Mouse (Mus musculus) retina, embryonic 14.5 days (tissue): ENCODE data around the gene Serbp1.

Experiments used
- DNase-seq: peaks from one replicate; pipeline ENCODE4 v3.0.0-alpha.2; 2015; ENCODE audit warnings: low spot score

Gene Serbp1

DNA sequence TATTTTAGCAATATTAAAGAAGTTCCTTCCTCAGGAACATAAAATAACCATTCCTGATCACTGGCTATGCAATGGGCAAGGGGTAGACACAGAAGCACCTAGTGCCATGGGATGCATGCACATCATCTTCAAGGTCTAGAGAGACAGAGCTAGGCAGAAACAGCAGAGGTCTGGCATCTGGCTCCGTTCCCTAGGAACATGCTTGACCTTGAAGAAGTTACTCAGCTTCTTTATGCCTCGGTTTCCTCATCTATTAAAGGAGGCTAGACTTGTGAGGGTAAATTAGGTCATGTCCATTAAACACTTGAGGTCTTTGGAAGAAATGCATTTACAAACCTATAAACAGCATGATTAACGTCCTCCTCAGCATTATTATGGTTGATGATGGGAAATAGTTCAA is 2.3 kb upstream of the Serbp1 start:
- DNase-seq: no peak

GRCm38 (mm10) chr6:67236491-67237234 is 1.3 kb upstream of the Serbp1 start:
- DNase-seq: no peak

DNA sequence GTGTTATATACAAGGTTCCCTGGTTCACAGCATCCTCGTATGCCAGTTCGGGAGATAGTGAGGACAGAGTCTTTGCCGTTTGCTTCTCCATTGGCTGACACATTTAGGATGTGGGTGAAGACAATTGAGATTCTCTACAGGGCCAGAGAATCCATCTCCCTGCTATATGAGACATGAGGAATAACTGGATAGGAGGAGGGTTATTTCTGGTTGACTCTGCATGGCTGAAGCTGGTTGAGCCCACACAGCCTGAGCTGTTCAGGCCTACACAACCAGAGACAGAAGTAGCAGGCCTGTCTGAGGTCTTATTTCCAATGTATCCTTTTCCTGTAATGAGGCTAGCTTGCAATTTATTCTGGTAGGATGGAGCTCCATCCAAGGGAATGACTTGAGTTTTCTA is 3.3 kb downstream of the Serbp1 start:
- DNase-seq: no peak

GRCm38 (mm10) chr6:67243765-67244420 is 5.9 kb downstream of the Serbp1 start:
- no peak for DNase-seq

DNA sequence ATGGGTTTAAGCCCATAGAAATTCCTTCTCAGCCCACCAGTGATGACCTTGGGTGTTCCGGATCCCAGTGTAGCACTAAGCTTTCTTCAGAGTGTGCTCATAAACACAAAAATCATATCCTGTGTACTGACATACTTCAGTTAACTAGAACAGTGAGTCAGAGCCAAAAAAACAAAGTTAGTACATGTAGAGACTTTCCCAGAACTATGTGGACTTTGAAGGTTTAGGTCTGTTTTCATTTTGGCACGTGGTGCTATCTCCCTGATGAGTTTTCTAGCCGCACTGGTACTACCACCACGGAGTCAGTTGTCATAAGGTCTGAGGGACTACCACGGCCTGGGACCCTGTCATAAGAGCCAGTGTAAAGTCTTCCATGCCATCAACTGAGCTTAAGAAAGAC is 6.5 kb downstream of the Serbp1 start:
- DNase-seq: no peak

DNA sequence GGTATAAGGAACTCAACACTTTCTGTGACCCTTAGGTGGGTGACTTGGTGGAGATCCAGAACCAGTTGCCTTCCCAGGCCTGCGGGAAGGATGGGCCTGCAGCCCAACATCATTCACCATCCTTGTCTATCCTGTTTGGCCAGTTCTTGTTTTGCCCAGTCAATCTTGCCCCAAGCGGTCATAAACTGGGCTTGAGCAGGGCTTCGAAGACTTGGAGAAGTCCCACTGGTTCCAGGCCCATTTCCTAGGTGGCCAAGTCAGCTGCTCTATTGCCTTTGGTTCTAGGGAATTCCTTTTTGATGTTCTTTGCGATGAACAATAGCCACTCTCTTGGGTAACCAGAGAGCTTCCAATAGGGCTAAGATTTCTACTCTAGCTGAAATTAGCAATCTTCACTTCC is 13.1 kb downstream of the Serbp1 start:
- DNase-seq: no peak

DNA sequence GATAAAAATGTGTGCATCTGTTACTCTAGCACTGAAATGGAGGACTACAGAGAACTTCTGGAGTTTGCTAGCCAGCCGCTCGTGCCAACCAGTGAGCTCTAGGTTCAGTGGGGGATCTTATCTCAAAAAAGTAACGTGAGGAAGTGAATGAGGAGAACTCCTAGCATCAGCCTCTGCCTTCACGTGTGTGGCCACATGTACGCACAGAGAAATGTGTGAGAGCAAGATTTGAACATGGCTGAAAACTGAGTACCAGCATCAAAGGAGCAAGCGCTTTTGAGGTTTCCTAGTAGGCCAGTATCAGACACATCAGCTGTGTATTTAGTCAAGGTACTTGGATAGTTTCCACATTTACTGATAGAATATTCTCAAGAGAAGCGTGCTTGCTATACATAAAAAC is 27.0 kb downstream of the Serbp1 start:
- DNase-seq: no peak

DNA sequence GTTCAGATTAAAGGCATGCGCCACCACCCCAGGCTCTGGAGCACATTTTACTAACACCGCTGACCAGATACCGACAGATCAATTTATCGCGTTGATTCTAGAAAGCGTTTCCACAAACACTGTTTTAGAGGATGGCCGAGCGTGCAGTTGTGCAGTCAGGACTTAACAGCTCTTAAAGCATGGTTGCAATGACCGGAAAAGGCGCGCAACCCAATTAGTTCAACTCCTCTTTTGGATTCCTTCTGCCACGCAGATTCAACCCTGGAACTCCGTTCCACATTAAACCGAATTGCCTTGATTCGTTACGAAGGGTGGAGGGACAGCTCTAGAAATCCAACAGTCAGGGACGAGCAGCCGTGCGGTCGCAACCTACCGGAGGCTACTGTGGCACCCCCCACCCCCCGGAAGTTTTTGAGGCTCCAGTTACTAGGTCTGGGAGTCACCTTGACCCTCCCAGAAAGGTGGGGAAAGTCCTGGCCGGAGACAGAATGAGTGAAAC is 28.2 kb downstream of the Serbp1 start:
- peak; percentile 69 for DNase-seq

DNA sequence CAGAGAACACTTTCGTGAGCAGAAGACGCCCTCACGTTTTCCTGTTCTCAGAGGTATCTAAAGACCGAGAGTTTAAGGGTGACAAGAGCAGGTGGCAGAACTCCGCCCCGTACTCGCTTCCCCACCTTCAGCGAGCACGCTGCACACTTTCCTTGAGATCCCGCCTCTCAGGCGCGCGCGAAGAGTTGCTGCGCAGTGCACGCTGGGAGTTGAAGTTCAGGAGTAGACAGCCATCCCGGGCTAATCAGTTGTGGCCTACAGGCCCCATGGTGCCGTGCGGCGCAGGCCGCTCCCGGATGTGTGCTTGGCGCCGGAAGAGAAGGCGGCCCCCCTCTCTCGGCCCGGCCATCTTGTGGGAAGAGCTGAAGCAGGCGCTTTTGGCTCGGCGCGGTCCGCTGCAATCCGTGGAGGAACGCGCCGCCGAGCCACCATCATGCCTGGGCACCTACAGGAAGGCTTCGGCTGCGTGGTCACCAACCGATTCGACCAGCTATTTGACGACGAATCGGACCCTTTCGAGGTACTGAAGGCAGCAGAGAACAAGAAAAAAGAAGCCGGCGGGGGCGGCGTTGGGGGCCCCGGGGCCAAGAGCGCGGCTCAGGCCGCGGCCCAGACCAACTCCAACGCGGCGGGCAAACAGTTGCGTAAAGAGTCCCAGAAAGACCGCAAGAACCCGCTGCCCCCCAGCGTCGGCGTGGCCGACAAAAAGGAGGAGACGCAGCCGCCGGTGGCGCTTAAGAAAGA is 28.9 kb downstream of the Serbp1 start:
- peak; percentile 97 for DNase-seq

GRCm38 (mm10) chr6:67267408-67268244 is 29.6 kb downstream of the Serbp1 start:
- peak; percentile 56 for DNase-seq

- DNase-seq: no peak
These were observed 30.3 kb downstream of the Serbp1 start for GRCm38 (mm10) chr6:67268245-67268612.

DNA sequence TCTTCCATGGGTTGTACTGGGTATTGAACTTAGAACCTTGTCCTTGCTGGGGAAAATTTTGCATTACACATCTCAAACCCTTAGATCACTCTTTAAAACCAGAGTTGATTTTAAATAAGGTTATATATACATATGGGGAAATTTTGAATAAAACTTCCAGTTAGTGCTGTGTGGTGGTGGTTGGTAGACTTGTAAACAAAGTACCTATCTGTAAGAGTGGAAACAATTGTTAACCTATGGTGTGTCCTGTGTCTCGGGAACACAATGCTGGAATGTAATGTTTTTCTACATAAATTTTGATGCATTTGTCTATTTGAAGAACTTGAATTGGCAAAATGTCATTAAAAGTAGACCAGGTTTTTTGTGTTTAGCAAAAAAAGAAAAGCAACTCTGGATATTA is 31.0 kb downstream of the Serbp1 start:
- no peak for DNase-seq

- no peak for DNase-seq
These were observed 31.5 kb downstream of the Serbp1 start for GRCm38 (mm10) chr6:67269459-67269858.

DNA sequence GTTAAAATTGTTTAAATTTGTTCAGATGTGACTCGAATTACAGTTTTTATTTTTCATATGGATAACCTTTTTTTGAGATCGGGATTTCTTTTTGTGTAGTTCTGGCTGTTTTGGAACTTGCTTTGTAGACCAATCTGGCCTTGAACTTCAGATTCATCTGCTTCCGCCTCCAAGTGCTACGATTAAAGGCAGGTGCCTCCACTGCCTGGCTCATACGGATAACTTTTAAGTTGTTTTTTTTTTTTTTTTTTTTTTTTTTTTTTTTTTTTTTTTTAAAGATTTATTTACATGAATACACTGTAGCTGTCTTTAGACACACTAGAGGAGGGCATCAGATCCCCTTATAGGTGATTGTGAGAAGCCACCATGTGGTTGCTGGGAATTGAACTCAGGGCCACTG is 40.0 kb downstream of the Serbp1 start:
- DNase-seq: no peak

DNA sequence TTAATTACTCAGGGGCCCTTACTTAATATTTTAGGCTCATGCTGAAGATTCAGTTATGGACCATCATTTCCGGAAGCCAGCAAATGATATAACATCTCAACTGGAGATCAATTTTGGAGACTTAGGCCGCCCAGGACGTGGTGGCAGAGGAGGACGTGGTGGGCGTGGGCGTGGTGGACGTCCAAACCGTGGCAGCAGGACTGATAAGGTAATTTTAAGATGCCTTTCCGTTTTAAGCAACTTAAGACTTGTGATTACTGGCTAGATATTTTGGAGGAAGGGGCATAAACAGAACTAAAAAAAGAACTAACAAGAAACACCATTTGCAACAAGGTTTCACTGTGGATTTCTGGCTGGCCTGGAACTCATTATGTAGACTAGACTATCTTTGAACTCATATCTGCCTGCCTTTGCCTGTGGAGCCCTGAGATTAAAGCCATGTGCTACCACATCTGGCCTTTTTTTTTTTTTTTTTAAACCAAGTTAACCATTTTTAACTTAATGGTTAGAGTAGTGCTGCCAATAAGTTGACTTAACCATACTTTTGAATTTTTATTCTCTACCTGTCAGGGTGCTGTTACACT is 43.7 kb downstream of the Serbp1 start:
- no peak for DNase-seq

DNA sequence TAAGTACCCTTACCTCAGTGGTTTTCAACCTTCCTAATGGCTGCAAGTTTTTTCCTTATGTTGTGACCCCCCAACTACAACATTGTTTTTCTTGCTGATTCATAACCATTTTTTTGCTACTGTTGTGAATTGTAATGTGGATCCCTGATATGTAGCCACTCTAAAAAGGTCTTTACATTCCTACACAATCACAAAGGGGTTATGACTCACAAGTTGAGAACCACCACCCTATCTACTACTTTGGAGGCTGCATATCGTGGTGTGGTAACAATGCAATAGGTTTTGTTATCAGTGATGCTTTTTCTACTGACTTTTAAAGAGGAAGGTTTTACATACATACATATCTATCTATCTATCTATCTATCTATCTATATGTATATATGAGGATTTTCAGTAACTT is 44.9 kb downstream of the Serbp1 start:
- DNase-seq: no peak

- no peak for DNase-seq
These were observed 54.2 kb downstream of the Serbp1 start for GRCm38 (mm10) chr6:67292042-67292623.

GRCm38 (mm10) chr6:67296126-67296525 is 58.1 kb downstream of the Serbp1 start:
- no peak for DNase-seq

GRCm38 (mm10) chr6:67298742-67299141 is 60.8 kb downstream of the Serbp1 start:
- no peak for DNase-seq

- DNase-seq: no peak
These were observed 62.3 kb downstream of the Serbp1 start for GRCm38 (mm10) chr6:67300300-67300699.

GRCm38 (mm10) chr6:67300710-67301163 is 62.8 kb downstream of the Serbp1 start:
- no peak for DNase-seq
